Mouse (Mus musculus) frontal cortex, postnatal 14 days (tissue): ENCODE measurements around the gene Pik3r5.

ENCODE experiments used
- DNase-seq, 2 experiments: peaks; one replicate each; pipeline ENCODE4 v3.0.0; 2022; ENCODE audit warnings: low spot score in 2 of 2

Pik3r5 gene

DNA sequence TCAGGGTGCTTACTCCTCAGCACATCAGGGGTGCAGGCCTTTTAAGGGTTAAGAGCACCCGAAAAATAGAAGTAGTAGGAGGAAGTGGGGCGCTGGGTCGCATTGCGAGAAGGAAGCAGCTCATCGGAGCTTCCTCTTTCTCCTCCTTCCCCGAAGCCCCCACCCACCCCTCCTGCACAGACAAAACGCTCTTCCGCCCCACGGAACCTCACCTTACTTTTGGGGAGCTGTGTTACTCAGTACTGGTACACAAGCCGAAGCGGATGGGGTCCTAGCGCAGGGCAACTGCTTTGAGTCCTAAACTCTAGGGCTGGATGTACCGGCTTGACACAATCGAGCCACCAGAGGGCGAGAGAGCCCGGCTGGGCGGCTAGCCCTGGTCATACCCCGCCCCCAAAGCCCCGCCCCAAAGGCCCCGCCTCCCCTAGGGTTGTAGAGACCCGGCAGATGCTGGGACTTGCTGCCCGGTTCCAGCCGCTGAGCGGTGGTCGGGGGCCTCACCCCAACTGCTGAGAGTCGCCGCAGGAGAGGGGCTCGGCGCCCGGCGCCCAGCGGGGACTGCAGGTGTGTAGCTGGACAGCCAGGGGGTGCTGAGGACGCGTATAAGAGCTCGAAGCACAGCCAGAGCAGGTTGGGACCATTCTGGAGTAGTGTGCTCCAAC lies at the start of gene Pik3r5:
Gene Pik3r5, plus strand, starts transcription at position 423 of the 662 bp plus-strand sequence.
- DNase-seq: peak; percentile 25 to 52

DNA sequence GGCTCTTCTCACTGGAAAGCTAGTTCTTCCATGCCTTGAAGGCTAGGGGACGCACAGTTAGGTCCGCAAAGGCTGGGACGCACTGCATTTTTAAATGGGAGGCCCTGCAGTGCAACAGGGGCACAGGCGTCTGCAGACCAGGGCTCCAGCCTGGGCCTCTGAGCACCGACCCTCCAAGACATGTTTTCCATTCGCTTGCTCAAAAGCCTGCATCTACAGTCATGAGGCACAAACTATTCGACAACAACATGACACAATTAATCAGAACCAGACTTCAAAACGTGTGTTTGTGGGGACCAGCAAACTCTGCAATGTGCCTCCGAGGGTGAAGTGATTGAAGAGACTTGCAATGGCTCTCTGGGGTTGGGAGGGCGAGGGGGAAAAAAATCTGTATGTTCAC lies 48.4 kb upstream of the Pik3r5 start:
- DNase-seq: no peak

DNA sequence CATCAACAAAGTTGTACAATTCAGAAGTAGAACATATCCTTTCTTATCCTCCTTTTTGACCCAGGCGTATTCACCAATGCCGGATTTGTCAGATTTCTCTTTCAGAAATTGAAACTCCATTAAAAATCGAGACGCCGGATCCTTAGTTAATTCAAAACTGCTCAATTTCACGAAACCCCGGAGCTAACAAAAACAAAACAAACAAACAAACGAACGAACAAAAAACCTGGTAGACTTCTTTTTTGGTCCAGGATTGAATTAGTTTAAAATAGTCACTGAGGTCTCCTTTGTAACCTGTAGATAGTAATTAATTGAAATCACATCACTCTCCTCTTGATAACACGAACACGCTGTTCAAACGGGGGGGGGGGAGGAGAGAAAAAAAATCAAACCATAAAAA lies 47.8 kb upstream of the Pik3r5 start:
- no peak for DNase-seq

DNA sequence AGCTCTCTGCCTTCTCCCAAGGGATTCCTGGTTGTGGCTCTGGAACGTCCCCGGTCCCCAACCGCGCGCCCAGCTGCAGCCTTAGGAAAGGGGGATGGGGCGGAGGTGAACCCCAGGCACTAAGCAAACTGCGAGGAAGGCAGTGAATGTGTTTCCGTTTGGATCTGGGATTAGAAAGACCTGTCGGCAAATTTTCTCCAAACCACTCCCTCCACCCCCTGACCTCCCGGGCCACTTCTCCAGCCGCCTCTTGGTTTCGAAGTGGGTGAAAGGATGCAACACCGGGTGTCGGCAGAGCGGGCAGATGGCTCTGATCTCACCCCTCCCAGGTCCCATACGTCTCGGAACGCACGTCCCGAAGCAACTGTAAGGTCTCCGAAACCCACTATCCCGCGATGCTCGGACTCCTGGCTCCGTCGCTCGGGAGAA lies 47.3 kb upstream of the Pik3r5 start:
- no peak for DNase-seq

DNA sequence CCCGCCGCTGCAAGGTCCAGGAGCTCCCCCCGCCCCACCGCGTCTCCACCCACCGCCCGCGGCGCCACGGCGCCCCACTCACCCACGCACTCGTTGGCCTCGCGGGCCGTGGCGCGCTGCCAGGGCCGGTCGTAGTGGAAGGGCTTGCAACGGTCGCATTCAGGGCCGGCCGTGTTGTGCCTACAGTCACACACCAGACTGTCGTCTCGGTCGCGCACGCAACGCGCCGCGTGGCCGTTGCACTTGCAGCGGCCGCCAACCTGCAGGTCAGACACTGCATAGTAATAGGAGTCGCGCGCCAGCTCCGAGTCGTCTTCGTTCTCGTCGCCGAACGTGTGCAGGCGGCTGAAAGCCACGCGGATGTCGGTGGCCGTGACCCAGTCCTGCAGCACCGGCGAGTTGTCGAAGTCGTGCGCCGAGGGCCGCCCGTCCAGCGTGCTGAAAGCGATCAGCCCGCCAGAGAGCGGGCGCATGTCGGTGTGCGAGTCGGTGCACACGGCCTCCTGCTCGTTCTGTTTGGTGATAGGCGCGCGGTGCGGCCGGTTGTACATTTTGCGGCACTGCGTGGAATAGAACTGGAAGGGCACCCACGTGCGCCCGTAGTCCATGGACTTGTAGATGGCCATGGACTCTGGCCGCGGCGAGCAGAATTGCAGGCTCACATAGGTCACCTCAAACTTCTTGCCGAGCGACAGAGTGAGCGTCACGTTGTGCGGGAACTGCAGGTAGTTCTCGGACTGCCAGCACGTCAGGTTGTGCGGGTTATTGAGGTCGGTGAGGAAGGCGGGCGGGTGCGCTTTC lies 46.7 kb upstream of the Pik3r5 start:
- DNase-seq: peak in 1 of 2 experiments; percentile 13

DNA sequence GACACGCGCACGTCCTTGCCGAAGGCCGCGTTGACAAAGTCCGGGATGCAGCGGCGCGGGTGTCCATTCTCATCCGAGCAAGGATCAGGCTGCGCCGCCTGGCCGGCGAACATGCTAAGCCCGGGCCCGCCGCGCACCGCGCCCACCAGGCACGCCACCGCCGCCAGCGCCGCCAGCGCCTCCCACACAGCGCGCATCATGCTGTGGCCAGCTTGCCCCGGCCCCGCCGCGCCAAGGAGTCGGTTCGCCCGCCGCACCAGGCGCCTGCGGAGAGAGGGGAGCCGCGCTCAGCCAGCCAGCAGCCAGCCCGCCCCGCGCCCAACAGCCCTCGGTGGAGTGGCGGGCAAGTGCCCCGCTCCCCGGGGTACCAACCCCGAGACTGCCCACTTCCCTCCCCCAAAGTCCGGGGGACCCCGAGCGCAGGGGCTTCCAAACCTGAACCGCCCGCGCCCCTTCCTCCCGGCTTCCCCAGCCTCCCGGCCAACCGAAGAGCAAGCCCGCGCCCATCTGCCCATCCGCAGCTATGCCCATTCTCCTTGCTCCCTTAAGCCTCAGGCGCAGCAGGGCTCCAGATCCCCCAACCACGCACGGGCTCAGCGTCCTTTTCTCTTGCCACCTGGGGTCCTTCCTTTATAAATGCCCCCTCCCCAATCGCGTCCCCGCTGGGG lies 45.9 kb upstream of the Pik3r5 start:
- DNase-seq: no peak

DNA sequence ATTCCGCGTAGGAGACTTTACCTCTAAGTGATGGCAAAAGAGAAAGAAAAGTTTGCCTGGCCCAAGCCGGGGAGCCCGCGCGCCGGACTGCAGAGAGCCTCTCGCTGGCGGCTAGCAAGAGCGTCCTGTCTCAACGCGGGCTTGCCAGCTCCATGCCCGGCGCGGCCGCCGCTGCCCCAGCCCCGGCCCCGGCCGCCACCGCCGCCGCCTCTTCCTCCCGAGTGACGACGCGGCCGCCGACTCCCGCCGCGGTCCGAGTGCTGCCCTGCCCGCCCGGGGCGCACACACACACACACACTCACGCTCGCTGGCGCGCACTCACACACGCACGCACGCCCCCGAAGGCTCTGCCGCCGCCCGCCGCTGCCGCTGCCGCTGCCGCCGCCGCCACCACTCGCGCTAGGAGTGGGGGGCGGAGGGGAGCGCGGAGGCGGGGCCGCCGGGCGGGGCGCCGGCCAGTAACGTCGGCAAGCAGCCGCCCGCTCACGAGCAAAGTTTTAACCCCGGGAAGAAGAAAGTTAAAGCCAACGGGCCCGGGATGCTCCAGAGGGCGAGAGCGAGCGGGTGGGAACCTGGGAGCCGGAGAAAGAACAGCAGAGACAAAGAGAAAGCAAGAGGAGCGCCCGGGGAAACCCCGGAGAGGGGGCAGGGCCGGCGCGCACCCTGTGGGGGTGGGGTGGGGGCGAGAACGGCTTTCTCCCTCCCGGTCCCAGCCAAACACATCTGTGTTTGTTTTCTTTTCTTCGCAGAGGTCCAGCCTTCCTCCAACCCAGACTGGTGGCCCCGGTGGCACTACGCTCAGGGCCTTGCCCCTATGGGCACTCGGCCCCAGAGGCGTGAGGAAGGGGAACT lies 45.1 kb upstream of the Pik3r5 start:
- no peak for DNase-seq

DNA sequence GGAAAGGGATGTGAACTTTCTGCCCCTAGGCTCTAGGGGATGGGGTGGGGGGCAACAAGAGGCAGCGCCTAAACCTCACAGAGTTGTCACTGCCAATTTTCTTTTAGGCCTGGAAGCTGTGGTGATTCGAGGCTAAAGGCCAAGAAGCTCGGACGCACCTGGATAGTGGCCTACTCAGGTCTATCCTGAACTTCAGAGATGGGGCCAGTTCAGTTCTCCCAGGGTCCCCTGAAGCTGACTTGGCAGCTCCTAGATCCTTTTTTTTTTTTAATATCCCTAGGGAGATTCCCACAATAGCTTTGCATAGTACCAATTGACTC lies 44.5 kb upstream of the Pik3r5 start:
- DNase-seq: no peak

DNA sequence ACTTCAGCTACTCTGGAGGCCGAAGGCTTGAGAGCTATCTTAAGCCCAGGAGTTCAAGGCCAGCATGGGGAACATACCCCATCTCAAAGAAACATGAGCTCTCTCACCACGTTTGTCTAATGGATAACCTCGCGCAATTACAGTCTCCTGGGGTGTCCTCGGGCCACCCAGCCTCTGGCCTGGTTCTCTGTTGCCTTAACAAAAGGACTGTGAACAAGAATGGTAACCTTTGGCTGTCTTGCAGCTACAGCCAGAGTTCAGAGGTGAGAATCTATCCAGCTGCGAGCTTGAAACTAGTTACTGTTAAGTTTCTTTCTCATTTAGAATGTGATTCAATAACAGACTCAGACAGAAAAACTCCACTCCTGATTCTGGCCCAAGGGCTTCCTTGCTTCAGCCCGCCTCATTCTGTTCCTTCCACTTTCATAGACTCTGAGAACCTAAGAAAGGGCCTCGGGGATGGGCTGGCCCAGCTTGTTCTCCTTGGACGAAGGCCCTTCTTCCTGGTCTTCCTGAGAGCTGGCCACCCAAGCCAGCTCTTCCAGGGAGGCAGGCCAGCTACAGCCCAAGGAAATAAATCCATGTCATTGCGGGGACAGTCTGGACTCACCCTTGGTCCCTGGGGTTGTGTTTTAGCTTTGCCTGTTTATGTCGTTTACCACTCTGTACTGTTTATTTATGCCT lies 43.8 kb upstream of the Pik3r5 start:
- DNase-seq: no peak

DNA sequence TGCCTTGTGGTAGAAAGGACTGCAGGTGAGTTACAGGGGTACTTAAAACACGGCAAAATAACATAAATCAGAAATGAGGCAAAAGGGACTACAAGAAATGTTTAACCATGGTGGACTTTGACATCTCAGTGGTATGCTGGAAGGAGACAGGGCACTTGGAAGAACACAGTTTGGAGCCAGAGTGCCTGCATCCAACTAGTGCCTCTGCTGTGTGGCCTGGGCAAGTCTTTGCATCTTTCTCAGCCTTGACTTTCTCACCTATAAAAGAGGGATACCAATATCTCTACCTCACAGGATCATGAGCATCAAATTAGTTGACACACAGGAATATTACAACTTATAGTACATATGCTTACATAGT lies 43.3 kb upstream of the Pik3r5 start:
- DNase-seq: no peak

DNA sequence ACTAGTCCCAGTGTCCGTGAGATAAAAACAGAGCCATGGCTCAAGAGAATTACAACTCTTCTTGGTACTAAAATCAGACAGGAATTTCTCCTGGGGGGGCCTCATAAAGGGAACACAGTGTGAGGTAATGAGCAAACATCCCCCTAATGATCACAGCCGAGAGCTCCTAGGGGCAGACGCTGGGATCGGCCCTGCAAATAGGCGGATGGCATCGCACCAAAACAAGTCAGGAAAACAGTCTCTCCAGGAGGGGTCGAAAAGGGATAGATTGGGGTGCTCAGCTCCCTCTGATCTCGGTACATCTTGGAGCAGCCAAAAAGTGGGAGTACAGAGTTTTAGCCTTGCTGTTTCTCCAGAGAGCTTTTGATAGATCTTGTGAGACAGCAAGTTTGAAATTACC lies 42.3 kb upstream of the Pik3r5 start:
- no peak for DNase-seq

DNA sequence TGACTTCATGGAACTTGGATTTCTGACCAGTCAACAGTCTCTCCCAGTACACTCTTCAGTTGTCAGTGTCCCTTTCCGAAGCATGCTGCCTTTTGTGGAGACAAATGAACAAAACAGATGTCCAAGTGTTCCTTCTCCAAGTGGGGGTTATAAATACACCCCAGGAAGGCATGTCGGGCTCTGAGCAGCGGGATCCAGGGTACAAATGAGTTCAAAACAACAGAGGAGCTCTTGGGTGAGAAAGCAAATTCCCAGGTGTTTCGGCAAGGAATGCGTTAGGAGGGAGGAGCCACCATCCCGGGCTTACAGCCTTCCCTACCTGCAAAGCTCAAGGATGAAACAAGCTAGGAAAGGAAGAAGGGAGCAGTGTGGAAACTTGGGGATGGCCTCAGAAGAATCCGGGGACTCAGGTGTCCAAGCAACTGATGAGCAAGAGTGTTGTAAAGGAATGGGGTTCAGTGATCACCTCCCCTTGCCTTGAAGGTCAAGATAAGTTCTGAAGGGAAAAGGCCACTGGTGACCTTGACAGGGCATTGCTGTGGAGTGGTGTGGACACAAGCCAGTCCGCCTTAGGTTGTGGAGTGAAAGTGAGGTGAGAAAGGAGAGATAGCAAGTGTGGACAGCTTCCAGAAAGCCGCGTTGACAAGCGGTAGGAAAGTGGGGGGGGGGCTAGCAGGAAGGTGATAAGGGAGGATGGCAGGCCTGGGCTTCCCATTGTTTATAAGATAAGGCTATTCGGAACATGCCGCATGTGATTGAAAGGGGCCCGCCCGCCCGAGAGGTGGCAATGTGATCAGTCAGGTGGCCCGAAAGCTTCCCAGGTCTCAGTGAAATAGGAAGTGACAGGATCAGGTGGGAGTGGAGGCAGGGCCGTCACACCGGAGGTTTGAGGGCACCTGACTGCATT lies 41.3 kb upstream of the Pik3r5 start:
- DNase-seq: no peak

DNA sequence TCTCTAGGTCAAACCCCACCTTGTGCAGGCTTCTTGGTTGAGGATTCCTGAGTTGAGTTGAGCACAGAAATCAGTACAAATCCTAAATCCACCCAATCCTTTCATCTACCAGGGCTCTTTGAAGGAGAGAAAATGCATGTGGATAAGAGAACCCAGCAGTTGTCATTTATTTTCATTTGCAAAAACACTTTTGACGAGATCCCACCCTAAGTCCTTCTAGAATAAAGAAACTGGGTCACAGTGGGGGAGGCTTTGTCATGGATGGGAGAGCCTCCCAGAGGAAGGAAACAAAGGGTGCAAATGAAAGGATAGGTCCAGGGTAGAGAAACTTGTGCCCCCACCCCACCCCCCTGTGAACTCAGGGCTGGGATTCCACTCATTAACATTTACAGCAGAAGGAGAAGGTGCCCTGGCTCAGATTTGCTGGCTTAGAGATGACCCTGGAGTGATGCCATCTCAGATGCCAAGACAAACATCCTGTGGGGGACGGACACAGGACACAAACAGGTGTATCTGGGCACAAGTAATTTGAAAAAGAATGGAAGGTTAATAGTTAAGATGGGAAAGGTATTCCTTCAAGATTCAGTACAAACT lies 37.9 kb upstream of the Pik3r5 start:
- no peak for DNase-seq

DNA sequence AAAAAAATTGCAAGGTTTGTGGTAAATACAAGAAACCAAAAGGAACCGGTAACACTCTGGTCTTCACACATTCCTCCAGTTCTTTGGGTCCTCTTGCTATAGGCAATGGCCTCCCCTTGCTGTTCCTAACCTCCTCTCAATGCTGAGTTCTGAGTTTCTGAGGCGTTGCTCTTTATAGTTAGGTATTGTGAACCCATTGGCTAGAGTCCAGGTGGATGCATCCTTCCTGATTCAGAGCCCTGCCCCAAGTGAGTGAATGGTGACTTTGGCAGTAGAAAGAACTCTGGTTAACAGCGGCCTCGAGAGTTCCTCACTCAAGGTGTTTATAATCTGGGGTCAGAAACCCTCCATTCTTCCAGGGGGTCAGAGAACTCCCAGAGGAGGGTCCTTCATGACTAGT lies 37.2 kb upstream of the Pik3r5 start:
- DNase-seq: no peak

DNA sequence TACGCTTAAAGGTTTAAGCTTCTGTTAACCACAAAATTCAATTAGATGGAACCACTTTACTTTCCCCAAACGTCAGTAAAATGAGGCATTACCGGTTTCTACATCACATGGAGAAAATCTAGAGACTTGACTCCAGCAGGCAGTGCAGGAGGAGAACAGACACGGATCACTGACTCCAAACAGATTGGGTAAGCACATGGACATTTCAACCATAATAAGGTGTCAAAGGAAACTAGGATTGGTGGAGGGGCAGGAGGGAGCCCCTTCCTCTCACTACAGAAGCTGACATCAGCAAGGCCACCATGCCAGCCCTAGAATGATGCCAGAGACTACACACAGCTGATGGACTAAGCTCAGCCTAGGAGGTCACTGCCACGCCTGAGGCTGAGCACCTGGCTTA lies 36.4 kb upstream of the Pik3r5 start:
- DNase-seq: no peak

DNA sequence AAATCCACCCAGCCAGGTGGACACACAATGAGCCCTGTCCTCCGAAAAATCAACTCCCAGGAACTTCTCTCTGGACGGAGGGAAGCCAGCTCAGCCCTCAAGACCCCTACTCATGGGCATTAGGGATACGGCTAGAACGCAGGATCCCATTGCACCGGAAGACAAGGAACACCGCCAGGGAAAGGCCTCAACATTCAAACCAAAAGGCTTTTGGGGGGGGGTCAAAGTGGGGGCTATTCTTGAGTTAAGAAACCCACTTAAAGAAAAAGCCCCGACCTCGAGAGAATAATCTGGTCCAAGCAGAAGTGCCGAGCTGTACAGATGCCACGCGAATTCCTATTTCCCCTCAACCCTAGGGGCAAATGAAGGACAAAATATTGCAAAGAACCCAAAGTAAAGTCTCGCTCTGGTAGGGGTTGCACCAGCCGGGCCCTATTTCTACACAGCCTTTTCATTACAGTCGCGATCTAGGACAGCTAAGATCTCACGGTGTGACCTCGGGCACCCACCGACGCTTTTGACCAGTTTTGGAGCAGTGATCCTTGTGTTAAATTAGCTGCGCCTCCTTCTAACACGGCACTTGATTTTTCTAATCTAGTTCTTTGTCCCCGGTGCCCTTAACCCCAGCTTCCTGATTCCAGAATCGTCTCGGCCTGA lies 32.9 kb upstream of the Pik3r5 start:
- DNase-seq: no peak

DNA sequence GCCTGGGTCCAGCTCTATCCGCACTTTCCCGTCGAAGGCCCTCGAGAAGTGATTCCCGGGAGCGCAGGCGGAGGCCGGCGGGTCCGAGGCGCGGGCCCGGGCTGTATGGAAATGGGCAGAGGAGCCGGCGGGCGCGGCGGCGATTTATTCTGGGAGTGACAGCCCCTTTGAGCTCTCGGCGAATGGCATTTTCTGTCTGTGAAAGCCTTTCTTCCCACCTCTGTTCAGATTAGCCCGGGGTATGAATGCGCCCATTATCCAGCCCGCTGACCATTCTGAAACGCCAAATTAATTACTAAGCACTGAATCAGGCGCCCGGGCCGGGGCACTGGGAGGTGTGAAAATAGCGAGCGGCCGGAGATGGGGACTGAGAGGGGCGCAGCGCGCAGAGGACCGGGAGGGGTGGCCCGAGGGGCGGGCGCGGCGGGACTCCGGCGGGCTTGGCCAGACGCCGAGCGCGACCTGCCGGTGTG lies 32.3 kb upstream of the Pik3r5 start:
- DNase-seq: no peak

DNA sequence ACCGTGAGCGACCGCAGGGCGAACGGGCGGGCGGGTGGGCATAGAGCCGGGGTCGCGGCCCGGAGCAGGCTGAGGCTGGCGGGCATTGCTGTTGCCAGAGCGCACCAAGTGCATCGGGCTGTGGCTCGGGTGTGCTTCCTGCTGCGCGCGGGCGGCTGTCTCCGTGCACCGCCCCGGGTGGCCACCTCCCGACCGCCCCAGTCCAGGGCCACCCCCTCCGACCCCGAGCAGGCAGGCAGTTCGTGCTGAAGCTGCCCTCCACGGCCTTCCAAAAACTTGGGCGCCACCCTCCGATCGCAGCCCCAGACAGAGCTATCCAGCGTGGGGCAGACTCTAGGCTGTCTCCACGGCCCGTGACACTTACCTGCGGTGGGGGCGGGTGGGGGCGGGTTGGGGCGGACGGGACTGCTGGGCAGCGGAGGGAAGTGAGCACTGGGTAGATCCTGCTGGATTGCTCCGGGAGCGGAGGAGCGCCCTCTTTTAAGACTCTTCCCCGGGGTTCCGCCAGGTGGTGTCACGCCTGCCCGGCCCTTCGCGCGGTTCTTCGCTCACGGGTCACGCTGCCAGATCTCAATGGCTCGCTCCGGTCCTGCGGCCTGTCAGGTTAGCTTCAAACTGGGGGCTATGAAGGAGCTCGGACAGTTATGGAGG lies 31.8 kb upstream of the Pik3r5 start:
- no peak for DNase-seq

DNA sequence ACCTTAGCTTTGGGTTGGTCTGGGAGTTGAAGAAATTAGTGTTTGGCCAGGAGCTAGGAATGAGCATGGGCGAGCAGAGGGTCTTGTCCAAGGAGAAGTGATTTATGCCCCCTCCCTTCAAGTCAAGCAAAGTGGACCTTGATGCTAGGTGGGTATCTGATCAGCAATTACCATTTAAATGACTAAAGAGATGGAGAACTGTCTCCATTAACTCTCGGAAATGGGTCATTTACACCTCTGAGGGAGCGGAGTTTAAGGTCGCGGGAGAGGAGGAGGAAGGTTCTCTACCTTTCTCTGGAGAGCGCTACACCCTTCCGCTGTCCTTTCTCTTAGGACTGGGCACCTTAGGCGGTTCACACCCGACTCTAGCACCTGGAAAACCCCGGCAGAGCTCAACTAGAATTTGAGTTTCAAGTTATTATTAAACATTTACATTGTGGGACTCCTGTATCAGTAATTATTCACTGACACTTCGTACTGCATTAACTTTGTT lies 31.1 kb upstream of the Pik3r5 start, which contains the start of gene Ntn1:
Gene Ntn1, minus strand, starts transcription at position 97 of the 493 bp plus-strand sequence.
- no peak for DNase-seq
